Mouse (Mus musculus) lung, postnatal 0 days (tissue): Measurements from ENCODE around the gene Sh2d5.

Experiments used
- CTCF ChIP-seq: IDR thresholded peaks from 2 replicates; pipeline ENCODE4 v1.5.1; 2016; ENCODE audit warnings: antibody characterized with exemption, mild to moderate bottlenecking
- EP300 ChIP-seq: IDR thresholded peaks from 2 replicates; pipeline ENCODE4 v1.6.1; 2016; ENCODE audit warnings: antibody characterized with exemption, mild to moderate bottlenecking, control low read depth

DNA sequence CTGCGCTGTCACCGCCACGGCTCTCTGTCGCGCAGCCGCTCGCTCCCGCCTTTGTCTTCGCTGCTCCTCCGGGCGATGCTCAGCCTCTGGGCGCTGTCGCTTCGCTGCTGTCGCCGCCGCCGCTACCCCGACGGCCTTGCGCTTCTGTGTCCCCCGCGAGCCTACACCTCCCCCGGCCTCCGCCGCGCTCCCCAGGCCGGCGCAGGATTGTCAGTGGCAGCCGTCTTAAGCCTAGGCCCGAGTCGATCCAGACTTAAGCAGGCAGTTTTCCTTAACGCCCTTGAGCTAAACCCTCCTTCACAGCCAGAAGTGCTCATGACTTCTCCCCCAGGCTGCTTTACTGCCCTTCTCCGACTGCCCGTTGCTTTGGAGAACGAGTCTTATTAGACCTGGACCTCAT lies 32.8 kb upstream of the Sh2d5 start:
- TF ChIP-seq CTCF (no peak), EP300 (no peak)
